Mouse (Mus musculus) spleen, adult 2 months (tissue): ENCODE data around the gene Myrip. TPM values are rescaled to one million over a fixed set of nuclear protein-coding genes. Genes with fewer than 3 reads are reported as not detected.
"Not testable (repeated sequence)": the region's sequence is repeated elsewhere in the genome, so short reads cannot be mapped to it uniquely, and the experiment has no call there.

ENCODE experiments used
- DNase-seq, 2 experiments: peaks; one replicate each; pipeline versions ENCODE4 v3.0.0 to v3.0.0-alpha.2; 2012 to 2021; ENCODE audit warnings: low spot score in 2 of 2, low read depth in 1 of 2
- H3K27ac ChIP-seq: fragments of 200-500 bp; 2 replicates; pipeline ENCODE4 v1.5.1; 2012; ENCODE audit warnings: low read length, inconsistent platforms; ENCODE audit not compliant: insufficient read depth
- H3K27me3 ChIP-seq: fragments of 200-500 bp; 2 replicates; pipeline ENCODE4 v1.6.1; 2012; ENCODE audit warnings: mild to moderate bottlenecking, moderate library complexity, low read length, inconsistent platforms; ENCODE audit not compliant: control insufficient read depth, insufficient read depth
- H3K36me3 ChIP-seq: fragments of 200-500 bp; 2 replicates; pipeline ENCODE4 v1.6.1; 2012; ENCODE audit warnings: mild to moderate bottlenecking, low read length, inconsistent platforms; ENCODE audit not compliant: control insufficient read depth, insufficient read depth
- H3K4me1 ChIP-seq: fragments of 200-500 bp; 2 replicates; pipeline ENCODE4 v1.6.1; 2011; ENCODE audit warnings: inconsistent platforms; ENCODE audit not compliant: control insufficient read depth, insufficient read depth, insufficient read length
- H3K4me3 ChIP-seq: fragments of 200-500 bp; 2 replicates; pipeline ENCODE4 v1.5.1; 2011; ENCODE audit warnings: mild to moderate bottlenecking, inconsistent platforms; ENCODE audit not compliant: insufficient read depth, insufficient read length; ENCODE audit errors: extremely low read depth
- CTCF ChIP-seq: fragments of 200-500 bp; IDR thresholded peaks from 2 replicates; pipeline ENCODE4 v1.5.1; 2011; ENCODE audit warnings: mild to moderate bottlenecking, inconsistent platforms; ENCODE audit not compliant: insufficient read depth, insufficient read length, insufficient replicate concordance; ENCODE audit errors: extremely low read depth
- POLR2A ChIP-seq: fragments of 200-500 bp; IDR thresholded peaks from 2 replicates; pipeline ENCODE4 v1.6.1; 2011; ENCODE audit warnings: low read depth, low read length, inconsistent platforms
- WGBS: fragments of 180-500 bp; shearing (Covaris S2); methylation state at CpG from one replicate; pipeline ENCODE4 v1.1.7; 2018; 5-methylcytosine and 5-hydroxymethylcytosine counted together
- polyA plus RNA-seq: library from polyadenylated mRNA; depleted of rRNA; stranded (reverse); fragments of >200 nt; gene quantifications from 2 replicates; pipeline ENCODE4 v1.2.3, GENCODE M21; 2012

The Myrip gene
- polyA plus RNA-seq, 1 experiment, result 0.13 TPM

DNA sequence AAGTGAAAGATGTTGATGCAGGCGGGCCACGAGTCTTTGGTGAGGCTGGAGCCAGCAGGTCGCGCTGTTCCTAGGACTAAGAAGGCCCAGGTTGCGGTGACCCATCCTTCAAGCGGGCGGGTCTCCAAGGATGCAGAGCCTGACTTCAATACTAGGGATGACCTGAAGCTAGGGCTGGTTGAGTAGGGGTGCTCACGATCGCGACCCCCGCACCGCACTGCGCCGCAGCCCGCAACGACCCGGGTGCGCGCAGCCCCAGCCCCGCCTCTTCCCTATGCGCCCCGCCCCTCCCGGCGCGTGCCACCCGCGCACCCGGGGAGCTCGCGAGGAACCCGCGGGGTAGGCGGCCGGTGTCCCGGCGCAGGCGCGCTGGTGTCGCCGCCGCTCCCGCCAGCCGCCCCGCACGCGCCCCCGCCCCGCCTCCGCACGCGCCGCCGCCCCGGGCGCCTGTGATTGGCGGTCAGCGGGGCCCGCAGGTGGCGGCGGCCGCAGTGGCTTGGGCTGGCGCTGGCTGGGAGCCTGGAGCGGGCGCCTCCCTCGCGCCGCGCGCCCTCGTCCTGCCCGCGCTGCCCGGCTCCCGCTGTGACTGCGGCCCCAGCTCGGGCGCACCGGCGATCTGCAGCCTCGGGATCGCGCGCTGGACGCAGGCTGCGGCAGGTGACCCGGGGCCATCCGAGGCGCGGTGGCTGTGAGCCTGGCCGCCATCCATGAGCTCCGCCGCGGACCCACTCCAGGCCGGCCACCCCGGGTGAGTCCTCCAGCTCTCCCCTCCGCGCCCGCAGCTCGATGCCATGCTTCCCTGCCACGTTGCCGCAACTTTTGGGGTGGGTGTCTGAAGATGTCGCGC, 2.4 kb downstream of the Myrip start:
- Histone ChIP-seq H3K4me3 (no peak overlapping the region), H3K27ac (no peak overlapping the region), H3K27me3 (peaks cover 11% of the 10 kb centered on the region), H3K4me1 (no peaks in the 10 kb centered on the region), H3K36me3 (no peaks in the 10 kb centered on the region)
- TF ChIP-seq CTCF, result no peak
- TF ChIP-seq POLR2A, result no peak
- no peak for DNase-seq
- 2% methylated on average over 85 of the region's 103 CpGs for WGBS

DNA sequence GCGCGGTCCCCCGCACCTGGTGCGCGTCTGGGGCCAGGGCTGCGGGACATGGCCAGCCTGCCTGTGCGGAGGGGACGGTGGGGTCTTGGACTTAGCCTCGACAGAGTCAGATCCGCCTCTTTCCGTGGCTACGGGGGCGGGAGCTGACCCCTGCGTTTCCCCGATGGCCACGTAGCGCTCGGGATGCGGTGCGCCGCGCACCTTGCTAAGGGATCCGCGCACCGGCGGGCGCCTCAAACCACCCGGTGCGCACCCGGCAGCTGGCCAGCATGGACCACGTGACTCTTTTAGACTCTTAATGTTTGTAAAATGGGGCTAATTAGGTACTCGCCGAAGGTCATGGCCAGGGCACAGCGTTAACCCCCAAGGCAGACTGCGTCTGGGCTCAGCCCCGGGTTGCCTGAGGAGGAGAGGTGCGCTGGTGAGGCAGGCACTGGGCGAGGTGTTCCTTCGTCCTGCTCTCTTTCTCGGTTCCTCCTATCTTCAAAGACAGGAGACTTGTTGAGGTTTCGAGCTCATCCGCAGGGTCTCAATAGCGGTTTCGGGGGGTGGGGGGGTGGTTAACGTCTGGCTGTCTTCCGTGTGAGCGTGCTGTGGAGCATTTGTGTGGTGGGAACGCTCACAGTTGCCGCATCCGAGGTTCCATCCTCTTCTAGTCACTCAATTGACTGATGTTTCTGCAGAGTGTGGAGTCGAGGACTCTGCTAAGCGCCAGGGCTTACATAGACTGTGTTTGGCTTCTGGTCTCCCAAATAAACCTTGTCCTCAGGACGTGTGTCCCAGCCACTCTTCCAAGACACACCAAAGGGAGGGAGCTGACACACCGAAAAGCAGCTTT, 3.2 kb downstream of the Myrip start:
- no peaks in the 10 kb centered on the region for H3K4me1 ChIP-seq
- DNase-seq, result no peak
- no peak overlapping the region for H3K4me3 ChIP-seq
- no peak overlapping the region for H3K27ac ChIP-seq
- H3K36me3 ChIP-seq, result no peaks in the 10 kb centered on the region
- TF ChIP-seq CTCF (no peak), POLR2A (no peak)
- 5% methylated on average over 54 of the region's 54 CpGs for WGBS
- peaks cover 11% of the 10 kb centered on the region for H3K27me3 ChIP-seq

DNA sequence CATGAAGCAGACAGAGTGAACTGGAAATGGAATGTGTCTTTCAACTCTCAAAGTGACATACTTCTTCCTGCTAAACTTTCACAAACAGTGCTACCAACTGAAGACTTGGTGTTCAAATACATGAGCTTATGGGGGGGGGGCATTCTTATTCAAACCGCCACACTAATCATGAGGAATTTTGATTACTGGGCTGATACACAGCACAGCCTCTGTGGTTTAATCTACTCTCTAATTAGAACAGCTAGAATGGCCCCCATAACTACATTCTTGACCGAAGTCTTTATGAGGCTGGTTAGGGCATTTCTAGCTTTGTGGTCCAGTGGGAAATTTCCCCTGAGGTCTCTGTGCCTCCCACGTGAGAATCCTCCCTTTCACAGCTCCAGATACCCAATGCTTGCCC, 13.9 kb downstream of the Myrip start:
- WGBS, result 69% methylated on average over 3 of the region's 3 CpGs
- no peaks in the 10 kb centered on the region for H3K36me3 ChIP-seq

DNA sequence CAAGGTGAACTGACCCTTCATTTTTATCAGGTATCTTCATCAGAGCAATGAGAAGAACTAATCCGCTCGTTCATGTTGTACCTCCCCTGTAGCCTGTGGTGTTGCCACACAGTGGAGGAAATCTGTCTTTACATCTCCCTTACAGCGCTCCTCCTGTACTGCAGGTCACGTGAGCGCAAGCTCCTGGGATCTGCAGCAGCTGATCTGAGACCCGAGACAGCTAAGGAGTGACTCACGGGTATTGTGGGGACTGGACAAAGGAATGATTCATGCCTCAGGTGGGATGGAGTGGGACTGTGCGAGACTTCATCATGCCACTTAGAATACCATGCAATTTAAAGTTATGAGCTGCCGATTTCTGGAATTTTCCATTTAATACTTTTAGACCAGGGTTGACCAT, 17.8 kb downstream of the Myrip start:
- WGBS, result 88% methylated on average over 9 of the region's 9 CpGs

More for the DNA sequence above, 13.9 kb downstream of the Myrip start:
- no peaks in the 10 kb centered on the region for H3K4me1 ChIP-seq
- no peak overlapping the region for H3K27ac ChIP-seq
- TF ChIP-seq POLR2A (no peak), CTCF (no peak)
- no peaks in the 10 kb centered on the region for H3K27me3 ChIP-seq
- H3K4me3 ChIP-seq, result no peak overlapping the region
- DNase-seq, result no peak

DNA sequence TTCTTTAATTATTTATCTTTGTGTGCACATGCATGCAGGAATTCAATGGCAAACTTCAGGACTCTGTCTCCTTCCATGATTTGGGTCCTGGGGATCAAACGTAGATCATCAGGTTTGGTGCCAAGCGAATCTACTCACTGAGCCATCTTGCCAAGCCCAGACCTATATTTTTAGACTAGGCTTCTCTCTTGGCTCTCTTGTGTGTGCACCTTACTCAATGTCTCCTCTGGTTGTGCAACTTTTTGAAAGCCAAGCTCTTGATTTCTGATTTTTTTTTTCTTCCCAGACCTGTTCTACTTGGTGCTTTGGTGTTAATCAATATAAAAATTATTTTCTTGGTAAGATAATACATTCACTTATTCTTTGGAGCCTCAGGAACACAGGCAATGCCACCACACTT, 19.3 kb downstream of the Myrip start:
- Histone ChIP-seq H3K4me3 (no peak overlapping the region), H3K27me3 (no peaks in the 10 kb centered on the region), H3K27ac (no peak overlapping the region), H3K36me3 (no peaks in the 10 kb centered on the region), H3K4me1 (no peaks in the 10 kb centered on the region)
- no peak for DNase-seq
- 96% methylated on average over 2 of the region's 2 CpGs for WGBS
- TF ChIP-seq CTCF (no peak), POLR2A (no peak)

More for the DNA sequence above, 17.8 kb downstream of the Myrip start:
- H3K36me3 ChIP-seq, result no peaks in the 10 kb centered on the region
- no peak for DNase-seq
- H3K4me1 ChIP-seq, result no peaks in the 10 kb centered on the region
- H3K27me3 ChIP-seq, result no peaks in the 10 kb centered on the region
- H3K4me3 ChIP-seq, result no peak overlapping the region
- no peak overlapping the region for H3K27ac ChIP-seq
- TF ChIP-seq CTCF (no peak), POLR2A (no peak)

DNA sequence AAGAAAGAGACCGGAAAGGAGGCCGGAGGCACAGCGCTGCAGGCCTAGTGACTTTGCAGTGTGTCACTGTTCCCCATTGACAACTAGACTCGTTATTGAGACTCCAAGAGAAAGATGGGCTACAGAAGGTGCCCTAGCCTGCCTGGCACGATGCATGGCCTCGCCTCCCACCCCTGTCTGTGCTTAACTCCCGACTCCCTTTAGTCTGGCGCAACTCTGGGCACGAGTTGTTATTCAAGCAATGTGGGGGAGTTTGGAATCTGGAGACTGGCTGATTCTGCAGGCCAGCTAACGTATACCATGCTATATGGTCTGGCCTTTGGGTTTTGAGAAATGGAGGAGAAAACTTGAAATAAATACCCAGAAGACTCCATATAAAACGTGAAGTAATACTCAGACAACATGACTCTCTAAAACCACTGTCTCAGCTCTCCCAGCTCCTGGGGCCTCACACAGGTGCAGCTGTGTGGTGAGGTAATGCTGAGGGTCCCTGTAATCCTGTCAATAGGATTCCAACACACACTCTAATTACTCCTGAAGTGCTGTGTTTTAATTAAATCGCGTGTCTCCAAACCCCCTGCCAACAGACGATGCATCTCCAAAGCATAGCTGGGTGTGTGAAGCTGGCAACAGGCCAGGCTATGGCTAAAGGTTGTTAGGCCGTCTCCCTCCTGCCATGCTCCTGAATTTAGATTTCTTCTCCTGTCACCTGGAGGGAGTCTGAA, 21.6 kb downstream of the Myrip start:
- WGBS, result 84% methylated on average over 15 of the region's 15 CpGs
- no peak for DNase-seq

DNA sequence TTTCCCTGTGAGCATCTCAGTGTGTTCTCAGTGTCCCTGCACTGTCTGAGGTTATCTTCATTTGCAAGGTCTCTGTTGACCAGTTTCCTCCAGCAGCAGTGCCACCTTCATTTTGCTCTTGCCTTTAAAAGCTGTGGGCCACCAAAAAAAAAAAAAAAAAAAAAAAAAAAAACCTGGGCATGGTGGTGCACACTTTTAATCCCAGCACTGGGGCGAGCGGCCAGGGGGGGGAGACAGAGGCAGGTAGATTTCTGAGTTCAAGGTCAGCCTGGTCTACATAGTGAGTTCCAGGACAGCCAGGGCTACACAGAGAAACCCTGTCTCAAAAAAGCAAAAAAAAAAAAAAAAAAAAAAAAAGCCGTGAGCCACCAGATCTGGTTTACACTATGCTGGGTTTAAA, 29.7 kb downstream of the Myrip start:
- H3K4me1 ChIP-seq, H3K36me3 ChIP-seq, H3K27me3 ChIP-seq, DNase-seq, H3K27ac ChIP-seq, H3K4me3 ChIP-seq: not testable (repeated sequence)
- 81% methylated on average over 3 of the region's 3 CpGs for WGBS

More for the DNA sequence above, 21.6 kb downstream of the Myrip start:
- TF ChIP-seq CTCF (no peak), POLR2A (no peak)
- Histone ChIP-seq H3K27me3 (no peaks in the 10 kb centered on the region), H3K4me1 (no peaks in the 10 kb centered on the region), H3K36me3 (no peaks in the 10 kb centered on the region), H3K27ac (no peak overlapping the region), H3K4me3 (no peak overlapping the region)
